Mouse (Mus musculus) stomach, postnatal 0 days (tissue): Measurements from ENCODE around the gene Tnfrsf4.

Source experiments
- CTCF ChIP-seq: IDR thresholded peaks from 2 replicates; pipeline ENCODE4 v1.5.1; 2016; ENCODE audit warnings: antibody characterized with exemption, low read depth, mild to moderate bottlenecking, moderate library complexity
- EP300 ChIP-seq: optimal IDR thresholded peaks from 2 replicates; pipeline ENCODE3; 2016; ENCODE audit warnings: antibody characterized with exemption

GRCm38 (mm10) chr4:156034301-156034700 lies 20.7 kb downstream of the Tnfrsf4 start:
- no peak for TF ChIP-seq CTCF
- no peak for TF ChIP-seq EP300
